Mouse (Mus musculus) mesoderm, embryonic 11.5 days (tissue): ENCODE measurements around the gene Zfp956.
"Not testable (repeated sequence)": the region's sequence is repeated elsewhere in the genome, so short reads cannot be mapped to it uniquely, and the experiment has no call there.

Experiments used
- DNase-seq: peaks from one replicate; pipeline ENCODE4 v3.0.0-alpha.2; 2012; ENCODE audit warnings: low read depth, low spot score

The Zfp956 gene

DNA sequence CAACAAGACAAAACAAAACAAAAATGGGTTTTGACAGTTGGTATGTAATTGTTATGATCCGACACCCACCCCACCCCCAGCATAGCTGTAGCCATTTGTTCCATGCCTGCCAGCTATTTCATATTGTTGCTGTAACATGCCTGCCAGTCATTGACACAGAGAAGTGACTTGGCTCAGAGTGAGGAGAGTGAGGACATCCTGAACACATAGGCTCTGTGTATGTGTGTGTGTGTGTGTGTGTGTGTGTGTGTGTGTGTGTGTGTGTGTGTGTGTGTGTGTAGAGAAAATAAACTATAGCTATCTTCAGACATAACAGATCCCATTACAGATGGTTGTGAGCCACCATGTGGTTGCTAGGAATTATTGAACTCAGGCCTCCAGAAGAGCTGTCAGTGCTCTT, 15.0 kb downstream of the Zfp956 start:
- DNase-seq: not testable (repeated sequence)

GRCm38 (mm10) chr6:47974599-47974998, 21.4 kb downstream of the Zfp956 start:
- no peak for DNase-seq

- DNase-seq: peak; percentile 74
Observed at GRCm38 (mm10) chr6:47978897-47979368, 25.7 kb downstream of the Zfp956 start.

DNA sequence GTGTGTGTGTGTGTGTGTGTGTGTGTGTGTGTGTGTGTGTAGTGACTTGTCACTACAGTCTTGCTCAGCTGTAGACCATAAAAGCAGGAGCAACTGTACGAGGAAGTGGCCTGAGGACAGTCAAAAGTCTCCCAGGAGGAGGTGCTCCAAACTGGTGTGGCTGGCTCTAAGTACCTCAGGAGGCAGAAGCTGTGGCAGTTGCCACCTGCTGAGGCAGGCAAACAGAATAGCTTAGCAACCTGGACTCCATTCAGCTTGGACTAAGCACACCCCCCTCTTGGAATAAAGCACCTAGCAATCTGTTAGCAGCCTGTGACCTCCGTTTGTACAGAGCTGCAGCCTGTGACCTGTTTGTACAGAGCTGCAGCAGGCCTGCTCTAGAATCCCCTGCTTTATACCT, 30.7 kb downstream of the Zfp956 start:
- no peak for DNase-seq

DNA sequence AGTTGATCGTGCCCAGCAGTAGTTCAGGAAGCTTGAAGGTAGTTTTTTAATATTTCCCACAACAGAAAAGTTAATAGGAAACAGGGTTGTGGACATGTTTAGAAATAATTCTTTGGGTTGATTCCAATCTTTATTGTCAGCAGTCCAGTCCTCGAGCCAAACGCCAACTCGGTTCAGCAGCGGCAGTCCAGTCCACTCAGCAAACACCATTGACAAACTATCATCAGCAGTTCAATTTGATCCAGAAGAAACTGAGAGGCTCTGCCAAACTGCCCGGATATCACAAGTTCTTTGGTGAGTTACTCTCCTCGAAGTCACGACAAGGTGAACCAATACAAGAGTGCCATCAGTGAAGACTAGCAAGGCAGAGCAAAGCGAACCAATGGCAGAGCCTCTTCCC, 42.5 kb downstream of the Zfp956 start:
- DNase-seq: no peak

DNA sequence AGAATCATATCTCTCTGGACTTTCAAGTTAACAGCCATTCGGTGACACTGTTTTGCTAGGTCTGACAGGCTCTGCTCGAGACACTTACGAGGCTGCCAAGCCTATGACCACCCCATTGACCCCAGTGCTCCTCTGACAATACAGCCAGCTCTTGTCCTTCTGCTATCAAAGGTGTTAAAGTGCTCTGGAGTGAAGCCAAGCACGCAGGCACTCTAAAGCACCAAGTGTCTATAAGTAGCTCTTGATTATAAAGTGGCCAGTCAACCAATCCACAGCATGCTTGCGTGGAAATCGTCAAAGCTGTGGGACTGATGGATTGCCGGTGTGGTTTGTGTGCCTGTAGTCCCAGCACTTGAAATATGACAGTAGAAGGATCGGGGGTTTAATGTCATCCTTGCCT, 57.5 kb downstream of the Zfp956 start:
- no peak for DNase-seq
